Mouse (Mus musculus) T-cell, adult 2 months (primary cell): ENCODE results near the gene 1700123L14Rik.
"Not testable (repeated sequence)": the region's sequence is repeated elsewhere in the genome, so short reads cannot be mapped to it uniquely, and the experiment has no call there.

Experiments
- DNase-seq: peaks from one replicate; pipeline ENCODE4 v3.0.0; 2022; ENCODE audit warnings: low spot score

Gene 1700123L14Rik

DNA sequence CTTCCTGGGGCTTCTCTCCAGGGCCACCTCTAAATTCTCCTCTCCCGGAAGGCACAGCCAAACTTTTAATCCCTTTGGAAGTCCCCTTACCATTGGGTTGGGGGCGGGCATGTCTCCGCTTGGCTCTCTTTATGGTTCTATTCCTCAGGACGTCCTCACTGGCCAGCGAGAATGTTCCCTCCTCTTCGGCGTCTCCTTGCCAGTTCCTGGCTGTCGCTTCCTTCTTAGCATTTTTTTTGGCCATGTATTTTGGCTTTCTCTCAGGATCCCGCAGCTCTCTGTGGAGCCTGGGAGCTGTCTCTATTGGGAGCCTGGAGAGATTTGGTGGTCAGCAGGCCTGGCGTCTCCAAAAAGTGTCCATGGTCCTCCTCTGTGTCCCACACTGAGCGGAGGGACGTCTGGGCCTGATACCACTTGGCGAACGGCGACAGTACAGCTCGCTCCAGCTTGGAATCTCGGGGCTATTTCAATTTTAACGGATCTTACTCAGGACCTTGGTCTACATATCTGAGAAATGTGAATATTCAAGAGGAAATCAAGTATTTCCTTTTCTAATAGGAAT is at the start of gene 1700123L14Rik:
Gene 1700123L14Rik (minus strand): TSS at position 426 of the 562 bp plus-strand sequence.
- no peak for DNase-seq

DNA sequence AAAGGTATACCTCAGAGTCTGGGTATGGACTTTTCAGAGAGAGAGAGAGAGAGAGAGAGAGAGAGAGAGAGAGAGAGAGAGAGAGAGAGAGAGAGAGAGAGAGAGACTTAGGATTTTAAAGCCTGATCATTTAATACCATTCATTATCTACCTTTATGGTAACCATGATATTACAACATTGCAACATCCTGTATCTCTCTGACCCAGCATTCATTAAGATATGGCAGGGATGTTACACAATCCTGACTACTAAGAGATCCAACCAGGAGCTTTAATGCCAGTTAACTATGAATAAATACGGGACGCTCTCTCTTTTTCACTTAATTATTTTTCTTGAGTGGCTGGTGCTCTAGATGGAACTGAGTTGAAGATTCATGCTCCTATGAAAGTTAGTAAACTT is 39.4 kb upstream of the 1700123L14Rik start:
- DNase-seq, result no peak

DNA sequence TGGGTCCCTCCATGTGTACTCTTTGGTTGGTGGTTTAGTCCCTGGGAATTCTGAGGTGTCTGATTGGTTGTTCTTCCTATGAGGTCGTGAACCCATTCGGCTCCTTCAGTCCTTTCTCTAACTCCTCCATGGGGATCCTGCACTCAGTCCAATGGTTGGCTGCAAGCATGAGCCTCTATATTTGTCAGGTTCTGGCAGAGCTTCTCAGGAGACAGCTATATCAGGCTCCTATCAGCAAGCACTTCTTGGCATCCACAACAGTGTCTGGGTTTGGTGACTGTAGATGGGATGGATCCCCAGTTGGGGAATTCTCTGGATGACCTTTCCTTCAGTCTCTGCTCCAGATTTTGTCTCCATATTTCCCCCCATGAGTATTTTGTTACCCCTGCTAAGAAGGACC is 32.9 kb upstream of the 1700123L14Rik start:
- not testable (repeated sequence) for DNase-seq

DNA sequence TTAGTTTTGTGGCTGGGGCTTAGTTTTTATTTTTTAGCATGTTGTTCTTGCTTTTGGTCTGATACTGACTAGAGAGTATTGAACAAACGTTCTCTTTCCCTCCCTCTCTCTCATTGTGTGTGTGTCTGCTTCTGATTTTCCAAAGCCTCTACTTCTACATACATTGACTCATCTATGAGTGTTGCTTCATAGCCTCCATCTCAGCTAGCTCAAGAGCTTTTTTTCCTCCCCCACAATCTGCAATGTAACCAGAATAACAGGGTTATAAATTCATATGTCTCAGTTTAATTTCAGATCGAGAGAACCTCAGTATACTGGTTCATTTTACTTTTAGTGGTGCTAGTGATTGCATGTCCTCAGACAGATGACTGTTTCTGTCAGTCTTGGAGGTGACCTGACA is 20.5 kb upstream of the 1700123L14Rik start:
- no peak for DNase-seq

DNA sequence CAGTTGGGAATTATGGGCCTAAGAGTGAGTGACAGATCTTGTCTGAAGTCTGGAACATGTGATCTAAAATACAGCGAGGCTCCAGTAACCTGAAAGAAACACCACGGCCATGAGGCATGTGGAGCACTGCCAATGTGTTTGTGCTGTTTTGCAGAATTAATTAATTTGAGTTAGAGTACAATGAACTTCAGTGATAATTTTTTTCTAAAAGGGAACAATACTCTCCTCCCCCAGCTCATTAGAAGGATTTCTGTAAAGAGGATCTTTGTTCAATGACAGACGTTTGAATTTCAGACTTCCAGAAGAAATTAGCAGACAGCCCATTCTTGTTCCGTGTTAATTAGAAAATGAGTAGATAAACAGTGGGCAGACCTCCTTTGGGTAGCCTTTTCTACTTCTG is 17.3 kb upstream of the 1700123L14Rik start:
- no peak for DNase-seq

DNA sequence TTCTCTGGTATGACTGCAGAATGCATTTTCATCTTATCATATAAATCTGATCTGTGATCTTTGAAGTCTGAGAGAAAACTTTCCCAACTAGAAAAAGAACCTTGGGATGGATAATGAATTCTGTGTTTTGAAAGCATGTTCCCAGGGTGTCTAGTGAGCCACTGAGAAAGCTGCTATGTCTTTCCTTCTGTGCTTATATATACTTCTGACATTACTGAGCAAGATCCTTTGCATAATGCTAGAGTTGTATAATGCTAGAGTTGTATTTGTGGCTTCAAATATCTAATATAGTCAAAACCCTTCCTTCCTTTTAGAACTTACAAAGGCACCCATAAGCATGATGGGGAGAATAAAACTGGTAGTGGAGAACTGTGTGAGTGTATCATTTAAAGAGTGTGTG is 12.5 kb upstream of the 1700123L14Rik start:
- DNase-seq, result no peak

DNA sequence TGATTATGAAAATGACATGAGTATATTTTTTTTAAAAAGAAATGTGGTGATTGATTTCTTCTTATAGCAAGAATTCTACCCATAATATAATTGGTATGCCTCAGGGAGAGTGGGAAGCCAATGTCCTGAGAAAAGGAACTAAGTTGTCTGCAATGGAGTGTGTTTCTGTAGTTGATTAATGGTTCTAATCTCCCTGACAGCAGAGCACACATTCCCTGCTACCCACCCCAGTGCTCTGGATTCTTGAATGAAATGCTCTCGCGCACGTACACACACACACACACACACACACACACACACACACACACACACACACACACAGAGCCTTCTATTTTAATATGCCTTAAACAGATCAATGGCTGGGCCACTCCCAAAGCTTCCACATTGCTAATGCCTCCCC is 7.6 kb upstream of the 1700123L14Rik start:
- no peak for DNase-seq

DNA sequence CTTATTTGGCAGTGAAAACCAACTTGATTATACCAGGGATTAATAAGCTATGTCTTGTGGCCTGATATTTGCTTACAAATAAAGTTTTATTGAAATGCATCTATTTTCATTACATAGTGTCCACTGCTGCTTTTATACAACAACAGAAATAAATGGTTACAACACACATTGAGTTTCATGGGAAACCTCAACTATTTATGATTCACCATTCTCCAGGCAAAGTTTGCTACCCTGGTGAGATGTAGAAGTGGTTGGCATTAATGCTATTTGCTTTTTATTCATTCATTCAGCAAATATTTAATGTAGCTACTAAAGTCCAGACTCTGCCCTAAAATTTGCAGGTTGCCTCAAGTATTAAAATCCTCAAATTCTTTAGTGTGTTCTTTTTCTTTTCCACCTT is 988 bp upstream of the 1700123L14Rik start:
- DNase-seq, result no peak

DNA sequence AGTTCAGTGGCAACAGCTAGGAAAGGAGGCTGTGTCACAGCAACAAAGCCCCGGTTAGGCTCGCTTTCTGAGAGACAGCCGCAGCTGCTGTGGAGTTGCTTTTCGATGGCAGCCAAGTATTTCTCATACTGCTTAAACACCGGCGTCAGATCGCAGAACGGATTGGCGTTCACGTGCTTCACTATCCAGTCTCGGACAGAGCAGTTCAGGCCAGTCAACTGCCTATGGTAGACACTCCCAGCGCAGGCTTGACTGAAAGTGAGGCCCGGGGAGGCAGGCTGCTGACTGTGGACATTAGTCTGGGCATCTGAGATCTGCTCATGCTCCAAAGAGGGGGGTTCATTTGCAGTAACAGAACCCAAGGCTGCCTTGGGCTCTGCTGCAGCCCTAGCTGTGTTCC is 640 bp downstream of the 1700123L14Rik start:
- no peak for DNase-seq

DNA sequence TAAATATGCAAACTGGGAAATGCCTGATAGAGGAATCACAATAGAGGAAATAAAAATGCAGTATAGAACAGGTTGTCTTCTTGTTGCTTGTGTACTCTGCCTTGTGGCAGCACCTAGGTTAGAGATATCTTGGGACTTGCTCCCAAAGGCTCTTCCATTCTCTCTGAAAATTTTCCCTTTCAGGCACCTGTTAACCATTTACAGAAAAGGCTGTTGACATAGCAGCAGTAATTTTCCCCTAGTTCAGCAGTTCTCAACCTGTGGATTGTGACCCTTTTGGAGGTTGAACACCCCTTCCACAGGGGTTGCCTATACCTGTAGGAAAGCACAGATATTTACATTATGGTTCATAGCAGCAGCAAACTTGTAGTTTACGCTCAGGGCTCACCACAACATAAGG is 22.7 kb downstream of the 1700123L14Rik start:
- no peak for DNase-seq

DNA sequence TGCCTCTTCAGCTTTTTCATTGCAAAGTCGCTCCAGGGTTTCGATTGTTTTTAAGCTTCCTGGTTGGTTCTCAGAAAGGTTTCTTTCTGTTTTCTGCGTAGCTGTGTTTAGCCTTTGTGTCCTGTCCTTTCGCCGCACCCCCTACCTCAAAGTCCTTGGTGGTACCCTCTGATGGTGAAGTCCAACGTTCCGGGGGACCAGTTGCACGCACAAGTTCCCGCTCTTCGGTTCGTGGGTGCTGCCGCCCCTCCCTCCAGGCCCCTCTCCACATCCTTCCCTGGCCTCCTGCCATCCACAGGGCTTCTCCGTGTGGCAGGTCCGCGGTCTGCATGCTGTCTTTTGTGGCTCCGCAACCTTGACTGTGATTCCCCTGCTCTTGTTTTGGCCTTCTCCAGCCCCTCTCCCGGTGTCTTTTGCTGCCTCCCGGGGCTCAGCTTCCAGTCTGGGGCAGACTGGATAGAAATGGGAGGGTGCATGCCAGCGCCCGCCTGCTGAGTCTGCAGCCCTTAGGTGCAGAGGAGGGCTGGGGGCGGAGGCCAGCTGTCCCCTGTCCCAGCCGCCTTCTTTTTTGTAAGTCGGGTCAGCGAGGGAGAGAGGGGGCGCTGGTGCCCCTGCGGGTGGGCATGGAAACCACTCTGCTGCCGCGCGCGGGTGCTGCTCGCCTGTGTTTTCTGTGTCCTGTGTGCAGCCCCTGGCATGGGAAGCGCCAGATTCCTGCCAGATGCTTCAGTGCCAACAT is 49.3 kb downstream of the 1700123L14Rik start:
- no peak for DNase-seq

DNA sequence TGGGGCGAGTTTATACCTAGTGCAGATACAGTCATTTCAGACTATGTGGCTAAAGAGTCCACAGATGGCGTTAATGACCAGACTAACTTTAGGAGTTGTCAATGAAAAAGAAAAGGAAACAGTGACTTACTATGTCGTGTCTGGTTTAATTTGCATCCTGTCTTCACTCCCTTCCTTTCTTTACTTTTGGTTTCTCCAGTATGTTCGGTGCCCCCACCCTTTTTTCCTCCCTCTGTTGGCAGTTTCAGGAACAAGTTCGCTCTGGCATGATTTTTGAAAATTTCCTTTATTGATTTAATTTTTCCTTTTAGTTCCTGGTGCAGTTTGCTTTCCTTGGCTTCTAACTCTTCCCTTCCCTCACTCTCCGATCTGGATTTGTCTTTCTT is 49.9 kb downstream of the 1700123L14Rik start:
- DNase-seq, result no peak
